In genomic region chr14:19738094-19738843, GRCm38 (mm10) we compare ENCODE assay signal across 9 mouse cellular contexts. TPM values are rescaled to one million over a fixed set of nuclear protein-coding genes. Genes with fewer than 3 reads are reported as not detected.
DNase-seq lines count a peak whose midpoint lies in the region; ATAC-seq and TF ChIP-seq lines count a peak whose summit lies in the region.
"Had no signal": no experiment of that assay in that cellular context is flagged by ENCODE, and none has a peak within 500 bp of the region (broad histone marks: within the 10 kb centered on the region; RNA-seq: fewer than 3 reads in every experiment).

No protein-coding gene starts in this region.

- no peak overlapping the region for H3K4me3 ChIP-seq in forebrain, embryonic 13.5 days
- no peak overlapping the region for H3K4me3 ChIP-seq in forebrain, embryonic 16.5 days (replicated peaks; ENCODE audit: low read length)
- H3K4me3 ChIP-seq in C2C12 (ENCODE audit: insufficient read depth, poor library complexity, severe bottlenecking), result no peak overlapping the region
- H3K4me3 ChIP-seq in hindbrain, embryonic 13.5 days, result no peak overlapping the region
- no peak overlapping the region for H3K4me3 ChIP-seq in lung, postnatal 0 days (ENCODE audit: low read depth, low read length)

- WGBS in forebrain, embryonic 13.5 days, result 31% methylated on average over 5 of the region's 5 CpGs
- WGBS in forebrain, embryonic 16.5 days, result 27% methylated on average over 5 of the region's 5 CpGs
- 33% methylated on average over 5 of the region's 5 CpGs for WGBS in hindbrain, embryonic 13.5 days
- 29% methylated on average over 5 of the region's 5 CpGs for WGBS in lung, postnatal 0 days

- H3K9me3 ChIP-seq in forebrain, embryonic 13.5 days (replicated peaks), result no peaks in the 10 kb centered on the region
- no peaks in the 10 kb centered on the region for H3K9me3 ChIP-seq in forebrain, embryonic 16.5 days (ENCODE audit: control insufficient read depth, low read length)
- H3K9me3 ChIP-seq in hindbrain, embryonic 13.5 days, result no peaks in the 10 kb centered on the region
- H3K9me3 ChIP-seq in lung, postnatal 0 days (ENCODE audit: low read length), result no peaks in the 10 kb centered on the region

- no peak for TF ChIP-seq CTCF in C2C12 (IDR thresholded peaks at IDR 0.05; ENCODE audit: control insufficient read depth, insufficient read depth, insufficient read length)
- no peak for TF ChIP-seq CTCF in lung, postnatal 0 days (IDR thresholded peaks at IDR 0.05)

- 0 out of 2 replicates have a peak overlapping the region, but pooled peaks have one; percentile 19 for H3K27ac ChIP-seq in forebrain, embryonic 13.5 days
- H3K27ac ChIP-seq in forebrain, embryonic 16.5 days (ENCODE audit: low read length), result no peak overlapping the region; the same call in 1 of the 2 replicates
- H3K27ac ChIP-seq in hindbrain, embryonic 13.5 days, result 0 out of 2 replicates have a peak overlapping the region, but pooled peaks have one; percentile 35
- H3K27ac ChIP-seq in lung, postnatal 0 days (ENCODE audit: low read length), result peak overlapping the region; percentile 47

- no peaks in the 10 kb centered on the region for H3K36me3 ChIP-seq in forebrain, embryonic 13.5 days (ENCODE audit: poor library complexity, severe bottlenecking)
- H3K36me3 ChIP-seq in forebrain, embryonic 16.5 days (ENCODE audit: control insufficient read depth, insufficient read depth), result no peaks in the 10 kb centered on the region
- no peaks in the 10 kb centered on the region for H3K36me3 ChIP-seq in C2C12 (ENCODE audit: control insufficient read depth, insufficient read depth)
- H3K36me3 ChIP-seq in hindbrain, embryonic 13.5 days, result no peaks in the 10 kb centered on the region
- H3K36me3 ChIP-seq in lung, postnatal 0 days (ENCODE audit: insufficient read depth, low read length), result no peaks in the 10 kb centered on the region

- H3K79me2 ChIP-seq in C2C12 (ENCODE audit: control insufficient read depth, insufficient read depth), result no peaks in the 10 kb centered on the region

- TF ChIP-seq EP300 in lung, postnatal 0 days (IDR thresholded peaks at IDR 0.05), result peak; percentile 45

- no peak overlapping the region for H3K4me2 ChIP-seq in forebrain, embryonic 13.5 days
- H3K4me2 ChIP-seq in forebrain, embryonic 16.5 days (ENCODE audit: low read length), result no peak overlapping the region
- H3K4me2 ChIP-seq in hindbrain, embryonic 13.5 days, result no peak overlapping the region
- no peak overlapping the region for H3K4me2 ChIP-seq in lung, postnatal 0 days (replicated peaks; ENCODE audit: low read depth, low read length)

- no peak for ATAC-seq in forebrain, embryonic 13.5 days
- no peak for ATAC-seq in forebrain, embryonic 16.5 days
- no peak for ATAC-seq in hindbrain, embryonic 13.5 days (ENCODE audit: low FRiP score)
- peak; percentile 82 for ATAC-seq in lung, postnatal 0 days
- ATAC-seq in megakaryocyte progenitor cell, adult 5-6 weeks (replicated peaks; ENCODE audit: poor library complexity), result no peak
- ATAC-seq: activated CD4-positive, CD25-positive, alpha-beta regulatory T cell, adult 4 months had no signal

- H3ac ChIP-seq in C2C12 (ENCODE audit: control insufficient read depth, insufficient read length, low read depth), result no peak overlapping the region

- DNase-seq in lung, postnatal 0 days (ENCODE audit: low spot score), result peak; percentile 90
- DNase-seq in cerebellum, adult 11-12 months, result no peak
- no peak for DNase-seq in embryo, embryonic 11 days

- H3K79me3 ChIP-seq in C2C12 (ENCODE audit: low read depth), result no peaks in the 10 kb centered on the region

- H3K27me3 ChIP-seq in forebrain, embryonic 13.5 days, result no peaks in the 10 kb centered on the region
- H3K27me3 ChIP-seq in forebrain, embryonic 16.5 days (replicated peaks; ENCODE audit: control insufficient read depth, insufficient read depth, low read length), result no peaks in the 10 kb centered on the region
- no peaks in the 10 kb centered on the region for H3K27me3 ChIP-seq in C2C12 (ENCODE audit: control insufficient read depth, insufficient read depth, insufficient read length)
- H3K27me3 ChIP-seq in hindbrain, embryonic 13.5 days, result no peaks in the 10 kb centered on the region
- no peaks in the 10 kb centered on the region for H3K27me3 ChIP-seq in lung, postnatal 0 days (replicated peaks; ENCODE audit: insufficient read depth, low read length)

- peaks cover 24% of the 10 kb centered on the region for H3K4me1 ChIP-seq in forebrain, embryonic 13.5 days
- peaks cover 20% of the 10 kb centered on the region for H3K4me1 ChIP-seq in forebrain, embryonic 16.5 days (replicated peaks; ENCODE audit: control insufficient read depth, insufficient read depth, low read length)
- H3K4me1 ChIP-seq in hindbrain, embryonic 13.5 days (replicated peaks), result peaks cover 22% of the 10 kb centered on the region
- 0 out of 2 replicates have a peak, but pooled peaks cover 3% of the 10 kb centered on the region for H3K4me1 ChIP-seq in lung, postnatal 0 days (ENCODE audit: insufficient read depth, low read depth, low read length)

- H3K9ac ChIP-seq in forebrain, embryonic 13.5 days, result no peak overlapping the region
- H3K9ac ChIP-seq in forebrain, embryonic 16.5 days (replicated peaks; ENCODE audit: low read depth, low read length), result no peak overlapping the region
- H3K9ac ChIP-seq in hindbrain, embryonic 13.5 days, result no peak overlapping the region
- no peak overlapping the region for H3K9ac ChIP-seq in lung, postnatal 0 days (replicated peaks; ENCODE audit: low read depth)

TF ChIP-seq in C2C12, 6 proteins besides CTCF, POLR2A, EP300 and RAD21:
- TF ChIP-seq USF1 (IDR thresholded peaks at IDR 0.05; ENCODE audit: low read depth) (no peak), MYOD1 (IDR thresholded peaks at IDR 0.05; ENCODE audit: control insufficient read depth, insufficient read length, low read depth) (peak; percentile 61), CEBPB (IDR thresholded peaks at IDR 0.05; ENCODE audit: low read depth) (no peak), MYOG (IDR thresholded peaks at IDR 0.05; ENCODE audit: control insufficient read depth, extremely low read depth, insufficient read length) (no peak)
TF ChIP-seq in C2C12: peak in this region for 1.

RNA-seq across cellular contexts. Expression of gene Nid2, which starts 12.8 kb away (rescaled TPM):
- polyA plus RNA-seq in forebrain, embryonic 13.5 days (2015; fragmentation: Nextera tagmentation; extraction: Ambion mirVana), result 22.7 and 27.1 TPM in 2 replicates
- polyA plus RNA-seq in forebrain, embryonic 16.5 days (2015; fragmentation: Nextera tagmentation; extraction: Ambion mirVana), result 28.4 and 39.7 TPM in 2 replicates
- polyA plus RNA-seq in C2C12 (2012; fragmentation: generic; extraction: Trizol), result 25.6 TPM
- polyA plus RNA-seq in hindbrain, embryonic 13.5 days (2015; fragmentation: Nextera tagmentation; extraction: Ambion mirVana), result 46.6 and 47.4 TPM in 2 replicates
- polyA plus RNA-seq in lung, postnatal 0 days (2015; fragmentation: Nextera tagmentation; extraction: Ambion mirVana), result 39.0 and 40.4 TPM in 2 replicates
- 0.78 and 0.84 TPM in 2 replicates for total RNA-seq in megakaryocyte progenitor cell, adult 5-6 weeks (2015)
- 0.30 and 1.7 TPM in 2 replicates for total RNA-seq in megakaryocyte progenitor cell, adult 5-6 weeks (2017)
